Mouse (Mus musculus) kidney, embryonic 16.5 days (tissue): Measurements from ENCODE around the gene Ampd1. TPM values are rescaled to one million over a fixed set of nuclear protein-coding genes. Genes with fewer than 3 reads are reported as not detected.
A peak's percentile ranks its signal among the peaks of the same experiment; 100 is the strongest.

ENCODE experiments used
- ATAC-seq: fragments of 200-750 bp; cut with Nextera tagmentation; 2 replicates; pipeline ENCODE4 v1.8.0; 2017; ENCODE audit warnings: moderate TSS enrichment; ENCODE audit not compliant: low FRiP score, low TSS enrichment
- H3K27ac ChIP-seq: fragments of 300-500 bp; sonication (generic); 2 replicates; pipeline ENCODE4 v1.5.1; 2014; ENCODE audit warnings: low read length
- H3K27me3 ChIP-seq: fragments of 300-500 bp; sonication (generic); 2 replicates; pipeline ENCODE4 v1.6.1; 2014; ENCODE audit warnings: low read length, control low read depth, mixed read lengths; ENCODE audit not compliant: insufficient read depth
- H3K36me3 ChIP-seq: fragments of 300-500 bp; sonication (generic); 2 replicates; pipeline ENCODE4 v1.6.1; 2014; ENCODE audit warnings: low read length, control low read depth, mixed read lengths; ENCODE audit not compliant: insufficient read depth
- H3K4me1 ChIP-seq: fragments of 300-500 bp; sonication (generic); 2 replicates; pipeline ENCODE4 v1.6.1; 2014; ENCODE audit warnings: low read length, control low read depth, mixed read lengths; ENCODE audit not compliant: insufficient read depth
- H3K4me2 ChIP-seq: fragments of 300-500 bp; sonication (generic); replicated peaks from 2 replicates; pipeline ENCODE4 v1.6.1; 2014; ENCODE audit warnings: low read depth, low read length
- H3K4me3 ChIP-seq: fragments of 300-500 bp; sonication (generic); 2 replicates; pipeline ENCODE4 v1.5.1; 2014; ENCODE audit warnings: mild to moderate bottlenecking, low read length
- H3K9ac ChIP-seq: fragments of 300-500 bp; sonication (generic); replicated peaks from 2 replicates; pipeline ENCODE4 v1.6.1; 2014; ENCODE audit warnings: low read length
- H3K9me3 ChIP-seq: fragments of 300-500 bp; sonication (generic); 2 replicates; pipeline ENCODE4 v1.6.1; 2016; ENCODE audit warnings: low read length, control low read depth
- WGBS: fragments of 180-500 bp; shearing (Covaris S2); extraction: QIAGEN DNeasy Blood & Tissue Kit; methylation state at CpG from one replicate; pipeline ENCODE4 v1.1.7; 2014; 5-methylcytosine and 5-hydroxymethylcytosine counted together
- polyA plus RNA-seq: library from polyadenylated mRNA; unstranded; fragments of >200 nt; fragmentation: Nextera tagmentation; extraction: Ambion mirVana; gene quantifications from 2 replicates; pipeline ENCODE4 v1.2.1, GENCODE M21; 2015

Gene Ampd1
- polyA plus RNA-seq = 0.35 and 0.69 TPM in 2 replicates

- H3K27ac ChIP-seq = no peak within 1 kb of the TSS
- H3K36me3 ChIP-seq = peaks cover 7% of the 10 kb centered on the region
- H3K4me3 ChIP-seq = no peak within 1 kb of the TSS
- no peak for ATAC-seq
- H3K9ac ChIP-seq = no peak within 1 kb of the TSS
- 50% methylated on average over 5 of the region's 5 CpGs for whole genome bisulfite sequencing
- H3K4me1 ChIP-seq = no peaks in the 10 kb centered on the region
- no peaks in the 10 kb centered on the region for H3K9me3 ChIP-seq
- H3K4me2 ChIP-seq = no peak within 1 kb of the TSS
- H3K27me3 ChIP-seq = no peaks in the 10 kb centered on the region
Observed at GRCm38 (mm10) chr3:103073771-103074170, at the start of gene Ampd1. Gene Ampd1, plus strand, starts transcription at chr3:103074014.

GRCm38 (mm10) chr3:103026174-103026573 is 47.6 kb upstream of the Ampd1 start:
- no peak for ATAC-seq
- Histone ChIP-seq H3K4me1 (peaks cover 14% of the 10 kb centered on the region), H3K4me2 (no peak overlapping the region), H3K27ac (no peak overlapping the region), H3K27me3 (no peaks in the 10 kb centered on the region), H3K4me3 (no peak overlapping the region), H3K9ac (no peak overlapping the region), H3K9me3 (no peaks in the 10 kb centered on the region), H3K36me3 (peaks cover 25% of the 10 kb centered on the region)
- WGBS = 95% methylated on average over 1 of the region's 1 CpGs

DNA sequence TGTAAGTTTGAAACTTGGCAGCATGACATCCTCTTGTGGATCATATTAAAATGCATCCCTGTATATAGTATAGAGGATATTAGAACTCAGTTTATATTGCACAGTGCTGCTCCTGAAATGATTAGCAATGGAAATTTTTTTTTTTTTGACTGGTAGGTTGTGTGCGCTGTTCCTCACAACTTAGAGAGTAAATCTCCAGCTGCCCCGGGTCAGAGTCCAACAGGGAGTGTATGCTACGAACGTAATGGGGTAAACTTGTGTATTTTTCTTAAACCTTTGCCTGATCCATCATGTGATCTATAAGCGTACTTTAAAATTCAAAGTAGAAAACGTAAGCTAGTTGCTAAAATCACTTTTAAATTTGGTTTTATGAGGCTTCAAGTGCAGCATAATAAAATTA is 33.5 kb upstream of the Ampd1 start:
- Histone ChIP-seq H3K4me2 (no peak overlapping the region), H3K9me3 (no peaks in the 10 kb centered on the region), H3K36me3 (peaks cover 45% of the 10 kb centered on the region), H3K9ac (no peak overlapping the region), H3K27me3 (no peaks in the 10 kb centered on the region), H3K27ac (no peak overlapping the region), H3K4me3 (no peak overlapping the region), H3K4me1 (no peaks in the 10 kb centered on the region)
- ATAC-seq = no peak
- WGBS = 88% methylated on average over 6 of the region's 6 CpGs

DNA sequence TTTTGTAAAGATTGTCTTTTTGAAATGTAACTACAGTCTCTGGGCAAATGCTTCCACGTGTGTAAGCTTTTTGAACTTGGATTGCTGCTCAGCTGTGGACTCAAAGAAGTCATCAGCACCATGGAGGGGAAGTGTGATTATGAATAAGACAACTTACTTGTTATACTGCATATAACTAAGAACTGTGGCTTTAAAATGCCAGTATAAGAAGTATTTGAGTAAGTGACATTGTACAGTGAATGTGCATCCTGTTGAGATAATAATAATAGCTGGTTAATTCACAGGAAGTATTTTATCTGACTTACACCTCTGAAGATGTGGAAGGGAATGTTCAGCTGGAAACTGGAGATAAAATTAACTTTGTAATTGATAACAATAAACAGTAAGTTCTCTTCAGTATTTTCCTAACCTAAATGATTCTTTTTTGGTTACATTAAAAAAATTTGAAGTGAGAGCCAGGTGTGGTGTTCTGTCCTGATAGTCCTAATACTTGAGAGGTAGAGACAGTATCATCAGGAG is 32.9 kb upstream of the Ampd1 start:
- Histone ChIP-seq H3K4me1 (no peaks in the 10 kb centered on the region), H3K27me3 (no peaks in the 10 kb centered on the region), H3K9me3 (no peaks in the 10 kb centered on the region), H3K36me3 (peaks cover 48% of the 10 kb centered on the region), H3K4me2 (no peak overlapping the region), H3K9ac (no peak overlapping the region), H3K4me3 (no peak overlapping the region), H3K27ac (no peak overlapping the region)
- WGBS = 90% methylated on average over 1 of the region's 1 CpGs
- ATAC-seq = no peak

DNA sequence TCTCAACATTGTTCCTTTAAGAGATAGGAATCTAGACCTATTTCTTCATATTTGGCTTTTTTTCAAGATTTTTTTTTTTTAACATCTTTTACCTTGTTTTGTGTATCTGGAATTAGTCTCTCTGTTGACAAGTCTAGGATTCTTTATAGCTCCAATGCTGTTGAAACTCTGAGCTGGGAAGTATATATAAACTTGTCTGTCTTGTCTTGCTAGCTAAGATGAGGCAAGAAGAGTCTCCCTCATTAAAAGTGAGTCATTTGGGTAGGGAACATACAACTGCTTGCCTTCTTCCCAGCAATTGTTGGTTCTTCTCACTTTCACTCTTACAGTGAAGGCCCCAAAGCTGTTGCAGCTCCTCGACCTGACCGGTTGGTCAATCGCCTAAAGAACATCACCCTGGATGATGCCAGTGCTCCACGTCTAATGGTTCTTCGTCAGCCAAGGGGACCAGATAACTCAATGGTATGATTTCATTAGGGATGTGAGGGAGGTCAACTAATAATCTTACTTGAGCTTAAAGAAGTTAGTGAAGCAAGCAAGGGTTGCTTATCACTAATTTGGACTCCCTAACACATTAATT is 17.7 kb upstream of the Ampd1 start:
- no peaks in the 10 kb centered on the region for H3K9me3 ChIP-seq
- H3K9ac ChIP-seq = no peak overlapping the region
- no peak overlapping the region for H3K4me3 ChIP-seq
- no peak overlapping the region for H3K27ac ChIP-seq
- ATAC-seq = no peak
- peaks cover 10% of the 10 kb centered on the region for H3K4me1 ChIP-seq
- peaks cover 51% of the 10 kb centered on the region for H3K36me3 ChIP-seq
- 83% methylated on average over 5 of the region's 5 CpGs for WGBS
- H3K4me2 ChIP-seq = no peak overlapping the region
- H3K27me3 ChIP-seq = no peaks in the 10 kb centered on the region

DNA sequence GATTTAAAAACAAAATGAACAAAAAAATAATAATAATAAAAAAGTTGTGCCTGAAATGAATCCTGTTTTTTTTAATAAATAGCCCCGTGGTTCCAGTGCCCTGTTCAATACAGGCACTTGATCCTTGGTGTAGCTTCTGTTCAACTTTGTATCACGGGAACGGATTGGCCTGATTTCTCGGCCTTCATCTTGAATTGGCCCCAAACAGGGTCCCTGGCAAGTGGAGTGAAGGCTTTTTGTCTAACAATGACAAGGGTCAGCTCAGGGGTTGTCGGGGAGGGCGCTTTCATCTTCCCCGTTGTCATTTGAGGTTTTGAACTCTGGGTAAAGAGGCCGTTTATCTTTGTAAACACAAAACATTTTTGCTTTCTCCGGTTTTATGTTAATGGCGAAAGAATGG is 16.1 kb upstream of the Ampd1 start:
- peak; percentile 55 for ATAC-seq
- peak overlapping the region; percentile 77 for H3K4me3 ChIP-seq
- H3K9ac ChIP-seq = peak overlapping the region; percentile 54
- H3K27ac ChIP-seq = peak overlapping the region; percentile 77; the same call in 1 of the 2 replicates
- WGBS = 3% methylated on average over 10 of the region's 10 CpGs
- peaks cover 10% of the 10 kb centered on the region for H3K4me1 ChIP-seq
- peak overlapping the region; percentile 77 for H3K4me2 ChIP-seq
- H3K27me3 ChIP-seq = no peaks in the 10 kb centered on the region
- peaks cover 50% of the 10 kb centered on the region for H3K36me3 ChIP-seq
- H3K9me3 ChIP-seq = no peaks in the 10 kb centered on the region

DNA sequence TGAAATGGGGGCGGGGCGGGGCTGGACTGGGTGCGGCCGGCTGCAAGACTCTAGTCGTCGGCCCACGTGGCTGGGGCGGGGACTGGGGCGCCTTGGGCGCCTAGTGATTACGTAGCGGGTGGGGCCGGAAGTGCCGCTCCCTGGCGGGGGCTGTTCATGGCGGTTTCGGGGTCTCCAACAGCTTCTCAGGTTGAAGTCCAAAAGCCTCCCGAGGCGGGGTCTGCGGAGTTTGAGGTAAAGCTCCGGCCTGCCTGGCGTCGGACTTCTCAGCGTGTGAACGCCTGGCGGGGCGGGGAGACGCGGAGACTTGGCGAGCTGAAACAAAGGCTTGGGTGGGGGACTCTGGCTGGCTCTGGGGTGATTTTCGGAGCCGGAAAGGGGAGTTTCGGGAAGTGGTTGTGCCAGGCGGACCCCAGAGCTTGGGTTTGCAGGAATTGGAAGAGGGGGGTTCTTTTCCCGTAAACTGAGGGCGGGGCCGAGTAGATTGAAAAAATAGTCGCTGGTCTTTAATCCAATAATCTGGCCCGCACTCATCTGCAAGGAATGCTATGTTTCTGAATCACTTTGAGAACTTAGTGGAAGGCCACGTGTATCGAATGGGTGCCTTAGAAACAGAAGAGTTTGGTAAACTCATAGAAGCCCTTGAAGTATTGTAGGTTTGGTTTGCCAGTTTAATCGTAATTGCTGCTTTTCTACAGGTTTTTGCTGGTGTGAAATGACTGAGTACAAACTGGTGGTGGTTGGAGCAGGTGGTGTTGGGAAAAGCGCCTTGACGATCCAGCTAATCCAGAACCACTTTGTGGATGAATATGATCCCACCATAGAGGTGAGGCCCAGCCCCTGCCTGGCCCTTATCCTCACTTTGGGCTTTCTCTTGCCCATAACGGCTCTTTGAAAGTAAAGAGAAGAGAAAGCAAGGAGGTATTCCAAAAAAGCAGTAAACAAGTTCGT is 15.3 kb upstream of the Ampd1 start, which contains the start of gene Nras:
TSS of gene Nras (plus strand) at position 79 of the 951 bp plus-strand sequence.
- Histone ChIP-seq H3K4me1 (peaks cover 10% of the 10 kb centered on the region), H3K4me2 (peak within 1 kb of the TSS; percentile 77), H3K36me3 (peaks cover 54% of the 10 kb centered on the region), H3K27me3 (no peaks in the 10 kb centered on the region), H3K4me3 (peak within 1 kb of the TSS; percentile 77), H3K27ac (peak within 1 kb of the TSS; percentile 95), H3K9ac (peak within 1 kb of the TSS; percentile 84), H3K9me3 (no peaks in the 10 kb centered on the region)
- ATAC-seq = peak; percentile 99
- 2% methylated on average over 46 of the region's 46 CpGs for WGBS

DNA sequence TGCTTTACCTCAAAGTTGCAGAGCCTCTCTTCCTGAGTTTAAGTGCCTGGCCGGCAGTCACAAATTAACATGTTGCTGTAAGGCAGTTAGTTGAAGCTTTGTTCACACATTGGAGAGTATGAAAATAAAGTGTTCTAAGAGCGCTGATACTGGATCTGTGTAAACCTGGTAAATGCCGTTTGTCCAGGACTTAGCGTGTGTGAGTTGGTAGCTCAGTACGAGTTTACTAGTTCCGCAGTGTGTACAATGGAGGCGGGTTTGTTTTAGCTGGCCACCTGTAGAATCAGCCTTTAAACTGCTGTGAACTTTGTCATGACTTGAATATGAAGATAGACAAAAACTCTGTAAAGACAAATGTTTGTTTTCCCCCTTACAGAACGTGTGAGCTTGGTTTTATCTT is 6.9 kb upstream of the Ampd1 start:
- Histone ChIP-seq H3K27me3 (no peaks in the 10 kb centered on the region), H3K4me2 (no peak overlapping the region), H3K4me3 (no peak overlapping the region), H3K4me1 (no peaks in the 10 kb centered on the region), H3K9me3 (no peaks in the 10 kb centered on the region), H3K9ac (no peak overlapping the region), H3K27ac (no peak overlapping the region), H3K36me3 (peaks cover 57% of the 10 kb centered on the region)
- 91% methylated on average over 8 of the region's 8 CpGs for WGBS
- ATAC-seq = no peak

DNA sequence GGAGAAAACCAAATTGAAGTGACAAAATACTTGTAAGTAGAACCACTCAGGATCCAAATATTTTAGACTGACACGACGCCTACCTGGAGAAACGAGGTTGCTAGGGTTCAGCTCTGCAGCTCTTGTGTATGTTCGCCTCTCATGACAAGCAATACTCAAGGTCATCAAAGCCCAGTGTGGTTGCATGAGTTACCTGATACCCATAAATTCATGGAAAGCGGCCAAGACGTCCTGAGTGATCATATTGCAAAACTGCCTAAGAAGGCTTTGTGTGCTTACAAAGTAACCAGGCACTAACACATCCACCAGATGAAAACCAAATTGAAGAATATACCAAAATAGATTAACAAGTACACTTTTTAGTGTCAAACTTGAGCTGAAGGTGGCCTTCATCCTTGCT is 4.8 kb upstream of the Ampd1 start:
- H3K36me3 ChIP-seq = peaks cover 38% of the 10 kb centered on the region
- H3K27me3 ChIP-seq = no peaks in the 10 kb centered on the region
- H3K4me1 ChIP-seq = no peaks in the 10 kb centered on the region
- whole genome bisulfite sequencing = 83% methylated on average over 6 of the region's 6 CpGs
- no peak overlapping the region for H3K4me2 ChIP-seq
- ATAC-seq = no peak
- no peak overlapping the region for H3K9ac ChIP-seq
- no peaks in the 10 kb centered on the region for H3K9me3 ChIP-seq
- no peak overlapping the region for H3K27ac ChIP-seq
- no peak overlapping the region for H3K4me3 ChIP-seq

GRCm38 (mm10) chr3:103075871-103076270 is 2.1 kb downstream of the Ampd1 start:
- Histone ChIP-seq H3K9ac (no peak overlapping the region), H3K4me3 (no peak overlapping the region), H3K27ac (no peak overlapping the region), H3K4me1 (no peaks in the 10 kb centered on the region), H3K4me2 (no peak overlapping the region), H3K36me3 (no peaks in the 10 kb centered on the region), H3K27me3 (no peaks in the 10 kb centered on the region), H3K9me3 (no peaks in the 10 kb centered on the region)
- WGBS = 81% methylated on average over 9 of the region's 9 CpGs
- no peak for ATAC-seq
